Mouse (Mus musculus): ENCODE results near the gene AC124108.1. TPM values are rescaled to one million over a fixed set of nuclear protein-coding genes. Genes with fewer than 3 reads are reported as not detected.
A peak's percentile ranks its signal among the peaks of the same experiment; 100 is the strongest.

Gene AC124108.1
- polyA plus RNA-seq, 1 experiment from 2014 or later = 3.6 TPM

DNA sequence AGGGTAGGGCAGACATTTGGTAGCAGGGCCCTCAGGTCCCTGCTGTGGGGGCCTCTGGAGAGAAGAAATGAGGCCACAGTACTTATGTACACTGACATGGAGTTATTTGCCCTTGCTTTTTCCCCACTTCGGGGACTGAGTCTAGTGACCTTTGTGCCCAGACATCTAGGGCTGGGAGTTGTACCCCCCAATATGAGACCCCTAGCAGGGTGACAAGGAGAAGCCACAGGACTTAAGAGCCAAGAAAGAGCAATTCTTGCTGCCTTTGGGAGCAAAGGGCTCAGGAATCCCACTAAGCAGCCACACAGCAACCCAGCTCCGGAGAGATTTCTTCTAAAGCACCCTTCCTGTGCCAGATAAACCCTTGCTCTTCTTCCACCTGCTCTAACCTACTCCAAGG lies 10.7 kb downstream of the AC124108.1 start:
- no peaks in the 10 kb centered on the region for H3K27me3 ChIP-seq (ENCODE audit: control insufficient read depth, insufficient read depth, low read length)
- no peaks in the 10 kb centered on the region for H3K36me3 ChIP-seq (ENCODE audit: control insufficient read depth, insufficient read depth, low read length)
- no peak overlapping the region for H3K4me3 ChIP-seq (ENCODE audit: low read depth, low read length)
- no peaks in the 10 kb centered on the region for H3K9me3 ChIP-seq (ENCODE audit: control insufficient read depth, low read length)
- H3K4me1 ChIP-seq (ENCODE audit: control insufficient read depth, insufficient read depth, low read length) = peaks cover 30% of the 10 kb centered on the region
- H3K9ac ChIP-seq (replicated peaks; ENCODE audit: low read depth, low read length) = no peak overlapping the region
- H3K27ac ChIP-seq (ENCODE audit: low read depth, low read length) = no peak overlapping the region
- WGBS = 68% methylated on average over 2 of the region's 2 CpGs
- H3K4me2 ChIP-seq (ENCODE audit: low read depth, low read length) = peak overlapping the region; percentile 26; the same call in 1 of the 2 replicates
- ATAC-seq (ENCODE audit: low read depth) = no peak

- Histone ChIP-seq H3K9ac (replicated peaks; ENCODE audit: low read depth, low read length) (no peak overlapping the region), H3K27me3 (ENCODE audit: control insufficient read depth, insufficient read depth, low read length) (no peaks in the 10 kb centered on the region), H3K9me3 (ENCODE audit: control insufficient read depth, low read length) (no peaks in the 10 kb centered on the region), H3K4me1 (ENCODE audit: control insufficient read depth, insufficient read depth, low read length) (peaks cover 26% of the 10 kb centered on the region), H3K4me2 (ENCODE audit: low read depth, low read length) (no peak overlapping the region), H3K4me3 (ENCODE audit: low read depth, low read length) (no peak overlapping the region), H3K36me3 (ENCODE audit: control insufficient read depth, insufficient read depth, low read length) (no peaks in the 10 kb centered on the region), H3K27ac (ENCODE audit: low read depth, low read length) (no peak overlapping the region)
- no peak for ATAC-seq (ENCODE audit: low read depth)
- 96% methylated on average over 5 of the region's 5 CpGs for WGBS
Measured at GRCm38 (mm10) chr1:132202771-132203170, 11.5 kb downstream of the AC124108.1 start.

DNA sequence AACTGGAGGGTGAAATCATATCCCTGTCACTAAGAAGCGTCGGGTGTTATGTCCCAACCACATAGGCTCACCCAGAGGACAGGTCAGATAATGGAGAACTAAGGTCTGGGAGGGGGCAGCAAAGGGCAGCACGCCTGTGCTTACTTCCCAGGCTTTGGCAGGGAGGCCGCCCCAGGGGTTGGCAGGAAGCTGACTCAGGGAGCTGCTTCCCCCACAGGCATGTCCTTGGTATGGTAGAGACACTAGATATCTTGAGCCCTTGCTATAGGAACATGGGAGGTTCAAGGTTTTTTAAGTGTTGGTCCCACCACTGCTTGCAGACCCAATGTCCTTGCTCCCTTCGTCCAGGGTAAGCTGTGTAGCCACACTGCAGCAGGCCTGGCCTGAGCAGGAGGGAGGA lies 14.7 kb downstream of the AC124108.1 start:
- ATAC-seq (ENCODE audit: low read depth) = no peak
- Histone ChIP-seq H3K4me2 (ENCODE audit: low read depth, low read length) (no peak overlapping the region), H3K27ac (ENCODE audit: low read depth, low read length) (no peak overlapping the region), H3K36me3 (ENCODE audit: control insufficient read depth, insufficient read depth, low read length) (no peaks in the 10 kb centered on the region), H3K9ac (replicated peaks; ENCODE audit: low read depth, low read length) (no peak overlapping the region), H3K27me3 (ENCODE audit: control insufficient read depth, insufficient read depth, low read length) (no peaks in the 10 kb centered on the region), H3K9me3 (ENCODE audit: control insufficient read depth, low read length) (no peaks in the 10 kb centered on the region), H3K4me3 (ENCODE audit: low read depth, low read length) (no peak overlapping the region), H3K4me1 (ENCODE audit: control insufficient read depth, insufficient read depth, low read length) (peaks cover 40% of the 10 kb centered on the region)
- WGBS = 75% methylated on average over 5 of the region's 5 CpGs

- Histone ChIP-seq H3K27me3 (ENCODE audit: control insufficient read depth, insufficient read depth, low read length) (no peaks in the 10 kb centered on the region), H3K9ac (replicated peaks; ENCODE audit: low read depth, low read length) (no peak overlapping the region), H3K4me3 (ENCODE audit: low read depth, low read length) (no peak overlapping the region), H3K4me1 (ENCODE audit: control insufficient read depth, insufficient read depth, low read length) (peaks cover 35% of the 10 kb centered on the region), H3K4me2 (ENCODE audit: low read depth, low read length) (no peak overlapping the region), H3K36me3 (ENCODE audit: control insufficient read depth, insufficient read depth, low read length) (no peaks in the 10 kb centered on the region), H3K27ac (ENCODE audit: low read depth, low read length) (no peak overlapping the region), H3K9me3 (ENCODE audit: control insufficient read depth, low read length) (no peaks in the 10 kb centered on the region)
- WGBS = 62% methylated on average over 3 of the region's 3 CpGs
- ATAC-seq (ENCODE audit: low read depth) = no peak
Measured at GRCm38 (mm10) chr1:132206828-132207227, 15.6 kb downstream of the AC124108.1 start.

- no peaks in the 10 kb centered on the region for H3K9me3 ChIP-seq (ENCODE audit: control insufficient read depth, low read length)
- H3K9ac ChIP-seq (replicated peaks; ENCODE audit: low read depth, low read length) = no peak overlapping the region
- no peak overlapping the region for H3K27ac ChIP-seq (ENCODE audit: low read depth, low read length)
- no peak for ATAC-seq (ENCODE audit: low read depth)
- no peaks in the 10 kb centered on the region for H3K27me3 ChIP-seq (ENCODE audit: control insufficient read depth, insufficient read depth, low read length)
- no peak overlapping the region for H3K4me3 ChIP-seq (ENCODE audit: low read depth, low read length)
- no peaks in the 10 kb centered on the region for H3K36me3 ChIP-seq (ENCODE audit: control insufficient read depth, insufficient read depth, low read length)
- H3K4me2 ChIP-seq (ENCODE audit: low read depth, low read length) = no peak overlapping the region
- 13% methylated on average over 4 of the region's 4 CpGs for WGBS
- H3K4me1 ChIP-seq (ENCODE audit: control insufficient read depth, insufficient read depth, low read length) = peaks cover 38% of the 10 kb centered on the region
Measured at GRCm38 (mm10) chr1:132208154-132208553, 16.9 kb downstream of the AC124108.1 start.

GRCm38 (mm10) chr1:132209400-132209799 lies 18.1 kb downstream of the AC124108.1 start:
- no peak overlapping the region for H3K4me3 ChIP-seq (ENCODE audit: low read depth, low read length)
- 20% methylated on average over 10 of the region's 10 CpGs for WGBS

GRCm38 (mm10) chr1:132210922-132211321 lies 19.7 kb downstream of the AC124108.1 start:
- Histone ChIP-seq H3K9me3 (ENCODE audit: control insufficient read depth, low read length) (no peaks in the 10 kb centered on the region), H3K9ac (replicated peaks; ENCODE audit: low read depth, low read length) (no peak overlapping the region; the same call in 1 of the 2 replicates), H3K27ac (ENCODE audit: low read depth, low read length) (no peak overlapping the region), H3K27me3 (ENCODE audit: control insufficient read depth, insufficient read depth, low read length) (no peaks in the 10 kb centered on the region), H3K4me1 (ENCODE audit: control insufficient read depth, insufficient read depth, low read length) (peaks cover 41% of the 10 kb centered on the region), H3K36me3 (ENCODE audit: control insufficient read depth, insufficient read depth, low read length) (no peaks in the 10 kb centered on the region), H3K4me2 (ENCODE audit: low read depth, low read length) (no peak overlapping the region), H3K4me3 (ENCODE audit: low read depth, low read length) (no peak overlapping the region)
- ATAC-seq (ENCODE audit: low read depth) = no peak
- WGBS = 20% methylated on average over 7 of the region's 7 CpGs

More at GRCm38 (mm10) chr1:132209400-132209799, 18.1 kb downstream of the AC124108.1 start:
- Histone ChIP-seq H3K4me1 (ENCODE audit: control insufficient read depth, insufficient read depth, low read length) (peaks cover 41% of the 10 kb centered on the region), H3K9me3 (ENCODE audit: control insufficient read depth, low read length) (no peaks in the 10 kb centered on the region), H3K9ac (replicated peaks; ENCODE audit: low read depth, low read length) (no peak overlapping the region), H3K27me3 (ENCODE audit: control insufficient read depth, insufficient read depth, low read length) (no peaks in the 10 kb centered on the region), H3K36me3 (ENCODE audit: control insufficient read depth, insufficient read depth, low read length) (no peaks in the 10 kb centered on the region), H3K4me2 (ENCODE audit: low read depth, low read length) (no peak overlapping the region), H3K27ac (ENCODE audit: low read depth, low read length) (peak overlapping the region; percentile 68)
- ATAC-seq (ENCODE audit: low read depth) = peak; percentile 49; the same call in 1 of the 2 replicates

GRCm38 (mm10) chr1:132211672-132212071 lies 20.4 kb downstream of the AC124108.1 start:
- Histone ChIP-seq H3K9me3 (ENCODE audit: control insufficient read depth, low read length) (no peaks in the 10 kb centered on the region), H3K36me3 (ENCODE audit: control insufficient read depth, insufficient read depth, low read length) (no peaks in the 10 kb centered on the region), H3K27ac (ENCODE audit: low read depth, low read length) (no peak overlapping the region), H3K27me3 (ENCODE audit: control insufficient read depth, insufficient read depth, low read length) (no peaks in the 10 kb centered on the region), H3K9ac (replicated peaks; ENCODE audit: low read depth, low read length) (no peak overlapping the region), H3K4me3 (ENCODE audit: low read depth, low read length) (no peak overlapping the region), H3K4me1 (ENCODE audit: control insufficient read depth, insufficient read depth, low read length) (peaks cover 41% of the 10 kb centered on the region), H3K4me2 (ENCODE audit: low read depth, low read length) (no peak overlapping the region)
- ATAC-seq (ENCODE audit: low read depth) = no peak
- WGBS = 47% methylated on average over 12 of the region's 12 CpGs

DNA sequence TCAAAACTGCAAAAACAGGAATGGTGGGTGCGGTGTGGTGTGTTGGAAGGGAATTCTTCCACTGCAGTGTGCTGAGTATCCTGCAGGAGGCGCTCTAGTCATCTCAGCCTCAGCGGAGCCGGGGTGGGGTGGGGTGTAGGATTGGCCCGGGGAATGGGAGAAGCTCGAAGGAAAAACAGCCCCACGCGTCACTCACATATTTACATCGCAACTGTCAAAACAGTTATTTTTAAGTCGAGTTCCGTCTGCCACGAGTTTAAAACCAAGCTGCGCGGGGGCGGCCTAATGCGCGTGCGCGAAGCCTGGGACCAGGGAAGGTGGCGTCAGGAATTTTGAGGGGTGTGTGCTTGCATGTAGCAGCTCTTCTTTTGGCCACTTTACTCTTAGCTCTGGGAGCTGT lies 21.0 kb downstream of the AC124108.1 start:
- Histone ChIP-seq H3K4me1 (ENCODE audit: control insufficient read depth, insufficient read depth, low read length) (peaks cover 38% of the 10 kb centered on the region), H3K4me3 (ENCODE audit: low read depth, low read length) (no peak overlapping the region), H3K36me3 (ENCODE audit: control insufficient read depth, insufficient read depth, low read length) (no peaks in the 10 kb centered on the region), H3K9me3 (ENCODE audit: control insufficient read depth, low read length) (no peaks in the 10 kb centered on the region), H3K27ac (ENCODE audit: low read depth, low read length) (no peak overlapping the region), H3K9ac (replicated peaks; ENCODE audit: low read depth, low read length) (no peak overlapping the region), H3K4me2 (ENCODE audit: low read depth, low read length) (peak overlapping the region; percentile 29; the same call in 1 of the 2 replicates), H3K27me3 (ENCODE audit: control insufficient read depth, insufficient read depth, low read length) (no peaks in the 10 kb centered on the region)
- whole genome bisulfite sequencing = 9% methylated on average over 20 of the region's 20 CpGs
- no peak for ATAC-seq (ENCODE audit: low read depth)

Measured in neural tube, embryonic 14.5 days (tissue).